Mouse (Mus musculus) embryonic stem cell, embryonic (primary cell): ENCODE results near the gene Wfdc12.

Experiments used
- CTCF ChIA-PET, 4 experiments: fragments of 300-600 bp in 2 of 4; fragments of 350-600 bp in 2 of 4; sonication (Branson Sonifier 250); formaldehyde crosslinking; loops; one replicate each; lab custom pipeline; 2022; ENCODE audit warnings: inconsistent platforms in 2 of 4; lab: Charles Lee
- POLR2A ChIA-PET, 4 experiments: fragments of 300-600 bp in 2 of 4; fragments of 350-600 bp in 2 of 4; sonication (Branson Sonifier 250); formaldehyde crosslinking; loops; one replicate each; lab custom pipeline; 2022; ENCODE audit warnings: antibody characterized with exemption in 4 of 4, inconsistent platforms in 1 of 4; lab: Charles Lee

Gene Wfdc12

DNA sequence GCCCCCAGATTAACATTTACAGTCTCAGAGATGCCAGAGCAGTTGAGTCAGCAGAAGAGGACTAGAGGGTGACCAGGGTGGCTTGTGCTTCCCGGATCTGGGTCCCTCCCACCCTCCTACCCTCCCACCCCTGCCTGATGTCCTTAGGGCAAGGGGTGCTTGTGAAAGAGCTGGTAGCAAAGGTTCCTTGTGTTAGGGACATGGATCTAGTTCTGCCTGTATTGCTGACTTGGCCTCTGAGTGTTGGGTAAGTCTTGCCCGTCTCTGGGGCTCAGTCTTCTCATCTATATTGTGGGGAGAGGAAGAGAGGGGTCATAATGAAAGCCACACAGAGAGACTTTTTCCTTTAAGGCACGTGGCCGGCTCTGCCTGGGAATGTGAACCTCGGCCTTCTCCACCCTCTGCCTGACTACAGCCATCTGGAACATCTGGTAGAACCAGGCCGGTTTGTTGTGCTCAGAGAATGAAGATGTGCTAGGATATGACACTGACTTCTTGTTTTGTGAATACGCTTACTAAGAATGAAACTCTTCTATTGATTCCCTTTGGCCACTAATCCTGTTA is 7.6 kb downstream of the Wfdc12 start, which contains the start of gene Wfdc5:
Gene Wfdc5 (minus strand): TSS at position 51 of the 564 bp plus-strand sequence.
- POLR2A ChIA-PET, result interaction anchor here in 1 of 4 experiments (0.5 to 1.4 kb wide), 2 partner anchors 37 to 490 kb away, joined by 3 to 4 read pairs; no protein-coding TSS in a partner anchor
- CTCF ChIA-PET, result no interaction called here

DNA sequence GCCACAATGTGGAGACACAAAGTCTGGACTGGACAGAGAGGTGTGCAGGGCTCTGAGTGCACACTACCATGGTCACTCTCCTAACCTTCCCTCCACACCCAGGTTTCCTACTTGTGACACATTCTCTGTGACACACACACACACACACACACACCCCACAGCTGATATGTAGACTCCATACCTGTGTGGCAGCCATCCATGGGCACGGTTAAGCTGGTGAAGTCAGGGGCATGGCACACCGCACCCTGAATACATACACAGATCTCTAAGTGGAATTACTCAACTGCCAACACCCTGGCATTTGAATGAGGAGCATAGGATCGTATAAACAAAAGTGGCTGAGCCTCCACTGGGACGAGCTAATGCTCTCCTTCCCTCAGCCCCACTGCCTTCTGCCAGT is 9.6 kb downstream of the Wfdc12 start:
- ChIA-PET POLR2A (interaction anchor here in 2 of 4 experiments (0.6 to 1.4 kb wide), 6 partner anchors 12 to 85 kb away, joined by 3 to 11 read pairs (median 4); no protein-coding TSS in a partner anchor), CTCF (interaction anchor here in 3 of 4 experiments (0.5 to 2.3 kb wide), 9 partner anchors 10 to 161 kb away, joined by 3 to 14 read pairs (median 3); partner anchors contain the start of gene Kcns1 (in 2 of the 3))

- POLR2A ChIA-PET, result interaction anchor here in 2 of 4 experiments (0.6 to 1.4 kb wide), 8 partner anchors 9 to 86 kb away, joined by 3 to 11 read pairs (median 4); partner anchors contain the start of gene Kcns1 (in 1 of the 2)
Observed at GRCm38 (mm10) chr2:164180124-164180523, 10.3 kb downstream of the Wfdc12 start.

GRCm38 (mm10) chr2:164177831-164178230 is 12.6 kb downstream of the Wfdc12 start:
- POLR2A ChIA-PET, result no interaction called here
- CTCF ChIA-PET, result interaction anchor here in 2 of 4 experiments (0.6 to 0.9 kb wide), 3 partner anchors 9 to 420 kb away, joined by 3 to 14 read pairs (median 3); no protein-coding TSS in a partner anchor

More at GRCm38 (mm10) chr2:164180124-164180523, 10.3 kb downstream of the Wfdc12 start:
- CTCF ChIA-PET, result interaction anchor here (0.5 to 2.3 kb wide), 20 partner anchors 10 to 1679 kb away, joined by 3 to 14 read pairs (median 3); partner anchors contain the start of genes Kcns1 (in 2 of the 4) and Wfdc12 (in 1 of the 4)

DNA sequence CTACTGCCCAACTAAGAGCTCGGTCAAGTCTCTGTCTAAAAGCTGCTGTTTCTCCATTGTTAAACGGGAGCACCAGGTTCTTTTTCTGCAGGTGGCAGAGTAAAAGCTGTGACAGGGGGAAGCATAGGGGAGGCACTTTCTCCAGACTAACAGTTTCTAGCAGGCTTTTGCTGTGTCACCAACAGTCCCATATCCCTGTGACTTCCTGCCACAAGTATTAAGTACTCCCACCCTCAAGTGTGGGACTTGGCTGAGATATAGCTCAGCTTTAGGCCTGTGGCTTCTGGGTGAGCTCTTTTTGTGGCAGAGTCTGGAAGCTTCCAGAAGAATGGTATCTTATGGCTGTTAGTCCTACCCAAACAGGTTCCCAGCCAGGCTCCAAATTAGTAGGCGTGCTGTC is 14.6 kb downstream of the Wfdc12 start:
- ChIA-PET CTCF (interaction anchor here in 1 of 4 experiments (0.6 kb wide), 1 partner anchor 216 kb away, joined by 10 read pairs; no protein-coding TSS in a partner anchor), POLR2A (interaction anchor here in 1 of 4 experiments (0.6 to 1.2 kb wide), 3 partner anchors 35 to 106 kb away, joined by 3 read pairs; partner anchors contain the start of genes Stk4 and Tomm34)

- CTCF ChIA-PET, result interaction anchor here in 2 of 4 experiments (0.6 to 0.7 kb wide), 2 partner anchors 52 to 372 kb away, joined by 3 to 4 read pairs; no protein-coding TSS in a partner anchor
- POLR2A ChIA-PET, result interaction anchor here in 2 of 4 experiments (0.6 to 1.2 kb wide), 4 partner anchors 10 to 180 kb away, joined by 3 read pairs; partner anchors contain the start of genes Stk4 (in 1 of the 2) and Tomm34 (in 1 of the 2)
Observed at GRCm38 (mm10) chr2:164174649-164175395, 15.6 kb downstream of the Wfdc12 start.

DNA sequence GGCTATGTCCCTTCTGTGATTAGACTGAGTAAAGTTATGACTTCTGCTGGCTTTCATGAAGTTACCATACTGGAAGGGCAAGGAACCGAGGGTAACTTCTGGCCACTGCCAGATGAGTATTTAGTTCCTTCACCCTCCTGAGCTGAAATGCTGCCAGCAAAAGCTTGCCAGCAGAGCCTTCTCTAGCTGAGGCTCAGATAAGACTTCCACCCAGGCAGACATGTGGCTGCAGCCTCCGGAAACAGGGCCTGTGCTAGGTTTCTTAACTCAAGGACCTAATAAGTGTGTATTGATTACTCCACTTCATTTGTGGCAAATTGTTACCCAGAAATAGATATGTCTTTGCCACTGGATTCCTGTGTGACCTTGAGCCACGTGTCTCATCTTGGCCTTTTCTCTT is 17.0 kb downstream of the Wfdc12 start:
- ChIA-PET CTCF (no interaction called here), POLR2A (no interaction called here)

DNA sequence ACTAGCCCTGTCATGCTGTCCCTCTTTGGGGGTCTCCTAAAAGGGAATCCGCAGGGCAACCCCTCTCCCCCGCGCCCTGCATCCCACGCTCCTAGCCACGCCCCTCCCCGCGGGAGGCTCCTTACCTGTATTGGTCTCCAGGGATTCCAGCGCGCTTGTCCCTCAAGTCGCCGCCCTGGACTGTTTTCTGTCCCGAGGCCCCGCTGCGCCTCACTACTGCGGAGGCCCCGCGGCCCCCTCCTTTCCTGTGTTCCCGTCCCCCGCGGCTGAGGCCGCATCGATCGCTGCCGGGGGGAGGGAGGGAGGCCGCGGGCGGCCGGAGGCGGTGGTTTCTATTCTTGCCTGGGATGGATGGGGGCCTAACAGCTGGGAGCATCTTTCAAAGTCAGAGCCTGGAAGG is 19.5 kb downstream of the Wfdc12 start, which contains the start of gene Kcns1:
Gene Kcns1 (minus strand): TSS at position 212 of the 400 bp plus-strand sequence.
- ChIA-PET CTCF (interaction anchor here in 2 of 4 experiments (1.6 to 3.1 kb wide), 2 partner anchors 9 kb away, joined by 8 to 14 read pairs; no protein-coding TSS in a partner anchor), POLR2A (interaction anchor here in 1 of 4 experiments (0.9 to 1.0 kb wide), 2 partner anchors 9 to 273 kb away, joined by 3 to 4 read pairs; partner anchors contain the start of gene Sdc4)

DNA sequence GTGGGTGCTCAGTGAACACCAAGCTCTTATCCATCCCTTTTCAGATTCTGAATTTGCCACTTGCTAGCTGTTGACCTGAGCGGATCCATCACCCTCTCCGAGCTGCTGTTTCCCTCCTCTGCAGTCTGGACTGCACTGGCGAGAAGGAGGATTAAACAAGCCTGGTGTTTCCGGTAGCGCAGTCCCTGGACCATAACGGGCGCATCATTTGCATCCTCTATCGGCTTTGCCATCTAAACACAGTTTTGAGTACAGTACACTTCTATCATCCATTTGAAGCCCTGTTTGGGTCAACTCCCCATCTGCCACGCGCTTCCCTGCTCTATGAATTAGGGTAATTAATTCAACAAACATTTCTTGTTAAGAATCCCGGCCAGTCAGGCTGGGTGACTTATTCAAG is 20.1 kb downstream of the Wfdc12 start:
- ChIA-PET CTCF (interaction anchor here in 2 of 4 experiments (1.6 to 3.1 kb wide), 2 partner anchors 10 kb away, joined by 8 to 14 read pairs; no protein-coding TSS in a partner anchor), POLR2A (no interaction called here)

GRCm38 (mm10) chr2:164168571-164168946 is 21.8 kb downstream of the Wfdc12 start:
- ChIA-PET CTCF (interaction anchor here in 3 of 4 experiments (0.6 to 1.4 kb wide), 4 partner anchors 10 to 515 kb away, joined by 3 to 7 read pairs (median 6); partner anchors contain the start of gene Slpi (in 1 of the 3)), POLR2A (interaction anchor here in 2 of 4 experiments (1.1 to 2.3 kb wide), 5 partner anchors 12 to 111 kb away, joined by 3 to 5 read pairs (median 4); partner anchors contain the start of gene Tomm34 (in 2 of the 2))

DNA sequence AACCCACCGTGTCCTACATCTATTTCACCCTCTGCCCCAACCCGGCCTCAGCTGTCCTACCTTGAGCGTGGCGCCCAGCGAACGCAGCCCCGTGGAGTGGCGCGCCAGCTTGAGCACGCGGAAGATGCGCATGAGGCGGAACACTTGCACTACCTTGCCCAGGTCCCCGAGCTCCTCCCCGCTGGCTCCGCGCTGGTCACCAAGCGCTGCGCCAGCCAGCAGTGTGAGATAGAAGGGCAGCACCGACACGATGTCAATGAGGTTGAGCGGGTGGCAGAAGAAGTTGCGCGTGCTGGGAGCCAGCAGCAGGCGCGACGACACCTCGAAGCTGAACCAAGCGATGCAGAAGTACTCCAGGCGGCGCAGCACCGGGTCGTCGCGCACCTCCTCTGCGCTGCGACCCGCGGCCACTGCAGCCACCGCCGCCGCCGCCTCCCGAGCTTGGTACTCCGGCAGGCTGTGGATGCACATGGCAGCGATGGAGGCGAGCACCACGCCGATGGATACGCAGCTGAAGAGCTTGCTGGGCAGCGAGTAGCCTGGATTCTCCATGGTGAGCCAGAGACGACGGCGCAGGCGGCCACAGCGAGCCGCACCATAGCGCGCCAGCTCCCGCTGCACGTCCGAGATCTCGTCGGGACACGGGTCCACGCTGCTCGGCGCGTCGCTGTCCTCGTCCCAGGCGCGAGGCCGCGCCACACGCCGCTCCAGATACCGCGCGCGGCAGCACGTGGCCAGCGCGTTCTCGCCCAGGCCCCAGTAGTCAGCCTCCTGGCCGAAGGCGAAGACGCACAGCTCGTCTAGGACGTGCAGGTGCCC is 22.4 kb downstream of the Wfdc12 start:
- ChIA-PET POLR2A (interaction anchor here in 2 of 4 experiments (0.7 to 2.3 kb wide), 7 partner anchors 10 to 110 kb away, joined by 3 to 5 read pairs (median 3); partner anchors contain the start of gene Tomm34 (in 1 of the 2)), CTCF (interaction anchor here in 3 of 4 experiments (0.6 to 1.4 kb wide), 7 partner anchors 9 to 516 kb away, joined by 3 to 7 read pairs (median 5); partner anchors contain the start of gene Slpi (in 2 of the 3))

DNA sequence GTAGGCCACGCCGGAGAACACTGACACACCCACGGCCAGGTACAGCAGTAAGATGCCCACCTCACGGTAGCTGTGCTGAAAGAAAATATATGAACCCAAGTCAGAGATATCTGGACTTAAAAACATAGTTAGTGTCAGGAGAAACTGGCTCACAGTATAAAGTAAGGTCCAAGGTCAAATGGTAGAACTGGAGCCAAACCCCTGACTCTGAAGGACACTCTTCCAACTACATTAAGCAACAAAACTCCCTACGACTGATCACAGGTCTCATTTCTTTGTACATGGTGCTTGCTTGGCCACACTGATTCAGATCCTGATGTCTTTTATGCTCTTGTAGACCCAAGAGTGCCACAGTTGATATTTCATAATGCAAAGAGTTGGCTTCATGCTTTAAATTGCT is 25.5 kb downstream of the Wfdc12 start:
- POLR2A ChIA-PET, result no interaction called here
- CTCF ChIA-PET, result interaction anchor here in 1 of 4 experiments (1.1 kb wide), 1 partner anchor 30 kb away, joined by 4 read pairs; no protein-coding TSS in a partner anchor

- CTCF ChIA-PET, result interaction anchor here in 3 of 4 experiments (0.6 to 1.4 kb wide), 4 partner anchors 19 to 357 kb away, joined by 3 to 4 read pairs (median 4); no protein-coding TSS in a partner anchor
- POLR2A ChIA-PET, result interaction anchor here in 2 of 4 experiments (0.6 to 1.1 kb wide), 3 partner anchors 12 to 42 kb away, joined by 3 to 5 read pairs (median 3); no protein-coding TSS in a partner anchor
Observed at GRCm38 (mm10) chr2:164161515-164162055, 28.8 kb downstream of the Wfdc12 start.

DNA sequence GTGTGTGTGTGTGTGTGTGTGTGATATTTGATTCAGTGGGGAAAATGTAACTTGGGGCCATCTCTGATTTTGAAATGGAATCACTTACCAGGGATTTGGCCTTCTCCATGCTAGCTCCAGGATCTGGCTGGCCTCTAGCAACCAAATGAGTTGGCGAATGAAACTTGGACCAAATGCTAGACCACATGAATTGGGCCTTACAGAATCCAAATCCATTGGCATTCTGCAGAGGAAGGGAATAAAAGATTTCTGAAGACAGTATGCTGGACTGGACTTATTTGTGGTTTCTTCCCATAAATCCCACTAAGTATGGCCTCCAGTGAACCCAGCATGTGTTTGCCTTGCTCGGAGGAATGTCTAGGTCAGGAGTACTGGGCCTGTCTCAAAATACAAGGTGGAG is 31.6 kb downstream of the Wfdc12 start:
- CTCF ChIA-PET, result interaction anchor here in 1 of 4 experiments (0.7 kb wide), 1 partner anchor 10 kb away, joined by 7 read pairs; no protein-coding TSS in a partner anchor
- POLR2A ChIA-PET, result interaction anchor here in 1 of 4 experiments (0.9 kb wide), 1 partner anchor 67 kb away, joined by 3 read pairs; no protein-coding TSS in a partner anchor

- ChIA-PET POLR2A (no interaction called here), CTCF (no interaction called here)
Observed at GRCm38 (mm10) chr2:164156158-164156557, 34.2 kb downstream of the Wfdc12 start.

DNA sequence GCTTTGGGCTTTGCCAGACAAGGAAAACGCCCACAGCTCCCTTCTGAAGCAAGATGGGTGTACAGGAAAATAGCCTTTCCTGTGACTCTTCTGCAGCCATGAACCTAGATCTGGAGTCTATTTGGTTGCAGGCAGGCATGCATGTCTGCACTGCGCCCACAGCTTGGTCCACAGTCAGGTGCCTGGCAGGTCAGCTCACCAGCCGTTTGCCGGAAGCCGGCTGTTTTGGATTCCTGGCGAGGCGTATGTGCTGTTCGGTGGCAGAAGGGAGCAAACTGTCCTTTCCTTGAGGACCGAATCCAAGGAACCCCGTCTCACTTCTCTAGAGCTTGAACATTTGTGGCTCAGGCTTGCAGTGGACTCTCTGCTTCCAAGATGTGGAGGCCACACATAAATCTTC is 36.4 kb downstream of the Wfdc12 start:
- CTCF ChIA-PET, result interaction anchor here in 2 of 4 experiments (0.6 to 1.5 kb wide), 4 partner anchors 50 to 800 kb away, joined by 3 to 4 read pairs (median 4); partner anchors contain the start of gene Slpi (in 1 of the 2)

More for the DNA sequence above, 36.4 kb downstream of the Wfdc12 start:
- POLR2A ChIA-PET, result interaction anchor here in 2 of 4 experiments (0.6 to 1.6 kb wide), 4 partner anchors 12 to 1065 kb away, joined by 3 read pairs; no protein-coding TSS in a partner anchor
